Mouse (Mus musculus) limb, embryonic 14.5 days (tissue): ENCODE data around the gene Bax. TPM values are rescaled to one million over a fixed set of nuclear protein-coding genes. Genes with fewer than 3 reads are reported as not detected.
"Not testable (repeated sequence)": the region's sequence is repeated elsewhere in the genome, so short reads cannot be mapped to it uniquely, and the experiment has no call there.

Source experiments
- ATAC-seq: fragments of 200-750 bp; cut with Nextera tagmentation; 2 replicates; pipeline ENCODE4 v1.8.0; 2017; ENCODE audit warnings: low read depth, moderate number of reproducible peaks, moderate TSS enrichment; ENCODE audit not compliant: low FRiP score
- DNase-seq: peaks from one replicate; pipeline ENCODE4 v3.0.0-alpha.2; 2015; ENCODE audit warnings: low spot score
- H3K27ac ChIP-seq: fragments of 300-500 bp; sonication (generic); replicated peaks from 2 replicates; pipeline ENCODE4 v1.5.1; 2014; ENCODE audit warnings: low read depth, mild to moderate bottlenecking, low read length, moderate library complexity, mixed read lengths
- H3K27me3 ChIP-seq: fragments of 300-500 bp; sonication (generic); 2 replicates; pipeline ENCODE4 v1.6.1; 2014; ENCODE audit warnings: low read length, mixed read lengths; ENCODE audit not compliant: control insufficient read depth, insufficient read depth
- H3K36me3 ChIP-seq: fragments of 300-500 bp; sonication (generic); 2 replicates; pipeline ENCODE4 v1.6.1; 2014; ENCODE audit warnings: mild to moderate bottlenecking, low read length, moderate library complexity, mixed read lengths; ENCODE audit not compliant: control insufficient read depth, insufficient read depth
- H3K4me1 ChIP-seq: fragments of 300-500 bp; sonication (generic); 2 replicates; pipeline ENCODE4 v1.6.1; 2014; ENCODE audit warnings: antibody characterized with exemption, low read length, mixed read lengths; ENCODE audit not compliant: control insufficient read depth, insufficient read depth
- H3K4me2 ChIP-seq: fragments of 300-500 bp; sonication (generic); replicated peaks from 2 replicates; pipeline ENCODE4 v1.6.1; 2014; ENCODE audit warnings: low read depth, mild to moderate bottlenecking, low read length, moderate library complexity; ENCODE audit not compliant: severe bottlenecking
- H3K4me3 ChIP-seq: fragments of 300-500 bp; sonication (generic); replicated peaks from 2 replicates; pipeline ENCODE4 v1.5.1; 2014; ENCODE audit warnings: low read length
- H3K9ac ChIP-seq: fragments of 300-500 bp; sonication (generic); 2 replicates; pipeline ENCODE4 v1.6.1; 2014; ENCODE audit warnings: mild to moderate bottlenecking, low read depth, low read length, moderate library complexity; ENCODE audit not compliant: severe bottlenecking
- H3K9me3 ChIP-seq: fragments of 300-500 bp; sonication (generic); 2 replicates; pipeline ENCODE4 v1.6.1; 2016; ENCODE audit warnings: low read length; ENCODE audit not compliant: control insufficient read depth
- POLR2A ChIP-seq: fragments of 200-500 bp; IDR thresholded peaks from 2 replicates; pipeline ENCODE4 v1.8.0; 2012; ENCODE audit warnings: inconsistent platforms, mild to moderate bottlenecking, moderate library complexity, borderline replicate concordance; ENCODE audit not compliant: insufficient read depth, insufficient read length; ENCODE audit errors: extremely low read depth
- WGBS: fragments of 180-500 bp; shearing (Covaris S2); extraction: QIAGEN DNeasy Blood & Tissue Kit; methylation state at CpG from one replicate; pipeline ENCODE4 v1.1.7; 2014; 5-methylcytosine and 5-hydroxymethylcytosine counted together
- polyA plus RNA-seq, 2 experiments: library from polyadenylated mRNA; depleted of rRNA in 1 of 2; stranded (reverse) in 1 of 2; unstranded in 1 of 2; fragments of >200 nt; fragmentation: Nextera tagmentation in 1 of 2; extraction: Ambion mirVana in 1 of 2; gene quantifications; 2 replicates each; pipeline versions ENCODE4 v1.2.1 to v1.2.3; 2012 to 2014

Bax gene
- polyA plus RNA-seq, 2 experiments, result 127 to 133 TPM

GRCm38 (mm10) chr7:45481374-45481927, 14.8 kb upstream of the Bax start, which contains the start of gene Tulp2:
Tulp2 (plus strand) TSS chr7:45481877.
- H3K4me2 ChIP-seq, result no peak within 1 kb of the TSS
- no peak within 1 kb of the TSS for H3K27ac ChIP-seq
- no peak within 1 kb of the TSS for H3K4me3 ChIP-seq
- H3K36me3 ChIP-seq, result 0 out of 2 replicates have a peak, but pooled peaks cover 3% of the 10 kb centered on the region
- H3K9me3 ChIP-seq, result no peaks in the 10 kb centered on the region
- no peak for TF ChIP-seq POLR2A
- peak; percentile 84 for ATAC-seq
- no peaks in the 10 kb centered on the region for H3K4me1 ChIP-seq
- no peaks in the 10 kb centered on the region for H3K27me3 ChIP-seq
- peak; percentile 66 for DNase-seq
- H3K9ac ChIP-seq, result no peak within 1 kb of the TSS
- WGBS, result 46% methylated on average over 15 of the region's 15 CpGs

GRCm38 (mm10) chr7:45480310-45480709, 13.6 kb upstream of the Bax start:
- not testable (repeated sequence) for H3K27me3 ChIP-seq, H3K4me2 ChIP-seq, ATAC-seq, H3K4me1 ChIP-seq, DNase-seq, H3K36me3 ChIP-seq, H3K4me3 ChIP-seq, H3K9me3 ChIP-seq, H3K9ac ChIP-seq, H3K27ac ChIP-seq
- WGBS, result 79% methylated on average over 3 of the region's 4 CpGs

- 93% methylated on average over 7 of the region's 7 CpGs for WGBS
- Histone ChIP-seq H3K9ac (no peak overlapping the region), H3K4me1 (no peaks in the 10 kb centered on the region)
Observed at GRCm38 (mm10) chr7:45478774-45479173, 12.1 kb upstream of the Bax start.

GRCm38 (mm10) chr7:45477003-45477402, 10.3 kb upstream of the Bax start:
- Histone ChIP-seq H3K27me3 (no peaks in the 10 kb centered on the region), H3K4me3 (no peak overlapping the region), H3K27ac (no peak overlapping the region), H3K9ac (no peak overlapping the region), H3K36me3 (0 out of 2 replicates have a peak, but pooled peaks cover 3% of the 10 kb centered on the region), H3K4me2 (no peak overlapping the region), H3K4me1 (no peaks in the 10 kb centered on the region), H3K9me3 (no peaks in the 10 kb centered on the region)
- DNase-seq (peak; percentile 78), ATAC-seq (peak; percentile 61)
- TF ChIP-seq POLR2A, result no peak
- WGBS, result 8% methylated on average over 3 of the region's 3 CpGs

More at GRCm38 (mm10) chr7:45478774-45479173, 12.1 kb upstream of the Bax start:
- TF ChIP-seq POLR2A, result no peak
- no peaks in the 10 kb centered on the region for H3K9me3 ChIP-seq
- H3K4me2 ChIP-seq, result no peak overlapping the region
- no peak overlapping the region for H3K4me3 ChIP-seq
- ATAC-seq (no peak), DNase-seq (no peak)
- 0 out of 2 replicates have a peak, but pooled peaks cover 3% of the 10 kb centered on the region for H3K36me3 ChIP-seq
- H3K27me3 ChIP-seq, result no peaks in the 10 kb centered on the region
- no peak overlapping the region for H3K27ac ChIP-seq

GRCm38 (mm10) chr7:45476453-45476852, 9.8 kb upstream of the Bax start:
- DNase-seq (no peak), ATAC-seq (no peak)
- no peak overlapping the region for H3K27ac ChIP-seq
- no peak for TF ChIP-seq POLR2A
- 50% methylated on average over 1 of the region's 1 CpGs for WGBS
- no peaks in the 10 kb centered on the region for H3K4me1 ChIP-seq
- 0 out of 2 replicates have a peak, but pooled peaks cover 3% of the 10 kb centered on the region for H3K36me3 ChIP-seq
- no peaks in the 10 kb centered on the region for H3K27me3 ChIP-seq
- H3K4me3 ChIP-seq, result no peak overlapping the region
- H3K4me2 ChIP-seq, result no peak overlapping the region
- no peak overlapping the region for H3K9ac ChIP-seq
- no peaks in the 10 kb centered on the region for H3K9me3 ChIP-seq
